In the genomic region with DNA sequence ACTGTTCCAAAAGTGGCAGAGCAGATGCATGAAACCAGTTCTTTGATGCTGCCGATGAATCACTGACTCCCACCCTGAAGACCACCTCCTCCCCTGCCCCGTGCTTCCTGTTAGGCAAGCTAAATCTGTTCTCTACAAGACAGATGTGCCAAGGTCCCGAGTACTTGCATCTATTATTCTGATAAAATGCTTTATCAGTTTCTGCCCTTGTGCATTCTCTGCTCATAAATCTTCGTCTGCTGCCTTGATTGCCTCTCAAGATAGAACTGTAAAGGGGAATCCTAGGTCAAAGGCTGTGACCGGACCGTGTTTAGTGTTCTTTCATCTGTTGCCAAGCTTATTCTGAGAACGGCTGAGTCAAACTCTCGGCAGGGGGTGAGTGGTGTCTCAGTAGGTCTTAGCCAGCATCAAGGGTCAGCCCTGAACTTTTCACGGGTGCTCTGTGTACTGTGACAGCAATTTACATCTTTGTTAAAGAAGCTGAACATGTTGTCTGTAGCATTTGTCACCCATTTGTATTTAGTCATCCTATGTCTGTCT, we compare ENCODE assay signal across 21 mouse cellular contexts. TPM values are rescaled to one million over a fixed set of nuclear protein-coding genes. Genes with fewer than 3 reads are reported as not detected.
A peak's percentile ranks its signal among the peaks of the same experiment; 100 is the strongest.
DNase-seq lines count a peak whose midpoint lies in the region; ATAC-seq and TF ChIP-seq lines count a peak whose summit lies in the region.
"Had no signal": no experiment of that assay in that cellular context is flagged by ENCODE, and none has a peak within 500 bp of the region (broad histone marks: within the 10 kb centered on the region; RNA-seq: fewer than 3 reads in every experiment).

No protein-coding gene starts in this region.

- no peak overlapping the region for H3K27ac ChIP-seq in lung, embryonic 14.5 days (ENCODE audit: low read depth)
- H3K27ac ChIP-seq: hindbrain, embryonic 15.5 days; limb, embryonic 12.5 days; liver, embryonic 14.5 days; midbrain, embryonic 12.5 days; stomach, postnatal 0 days had no signal

- H3K27me3 ChIP-seq in lung, embryonic 14.5 days (ENCODE audit: insufficient read depth, low read length): no peaks in the 10 kb centered on the region
- H3K27me3 ChIP-seq: hindbrain, embryonic 15.5 days; limb, embryonic 12.5 days; midbrain, embryonic 12.5 days had no signal

- H3K36me3 ChIP-seq in lung, embryonic 14.5 days (ENCODE audit: insufficient read depth): no peaks in the 10 kb centered on the region
- H3K36me3 ChIP-seq: hindbrain, embryonic 15.5 days; limb, embryonic 12.5 days; midbrain, embryonic 12.5 days had no signal

- H3K9ac ChIP-seq in lung, embryonic 14.5 days: no peak overlapping the region
- H3K9ac ChIP-seq: hindbrain, embryonic 15.5 days; limb, embryonic 12.5 days; liver, embryonic 14.5 days; midbrain, embryonic 12.5 days had no signal

- no peak overlapping the region for H3K4me3 ChIP-seq in lung, embryonic 14.5 days (ENCODE audit: low read depth, low read length)
- H3K4me3 ChIP-seq: hindbrain, embryonic 15.5 days; limb, embryonic 12.5 days; midbrain, embryonic 12.5 days had no signal

- no peak overlapping the region for H3K4me2 ChIP-seq in lung, embryonic 14.5 days
- H3K4me2 ChIP-seq: hindbrain, embryonic 15.5 days; limb, embryonic 12.5 days; midbrain, embryonic 12.5 days had no signal

- H3K4me1 ChIP-seq in lung, embryonic 14.5 days (ENCODE audit: insufficient read depth): no peaks in the 10 kb centered on the region
- H3K4me1 ChIP-seq: limb, embryonic 12.5 days had no signal

- WGBS in lung, embryonic 14.5 days: 19% methylated on average over 9 of the region's 9 CpGs

- no peaks in the 10 kb centered on the region for H3K9me3 ChIP-seq in lung, embryonic 14.5 days (ENCODE audit: low read depth, low read length)
- H3K9me3 ChIP-seq: hindbrain, embryonic 15.5 days; limb, embryonic 12.5 days; midbrain, embryonic 12.5 days had no signal

- no peak for TF ChIP-seq CTCF in lung, embryonic 14.5 days (IDR thresholded peaks at IDR 0.05; ENCODE audit: low read depth)

- peak; percentile 4 for DNase-seq in lung, embryonic 14.5 days
- no peak for DNase-seq in lung, postnatal 14 days
- peak; percentile 32 for DNase-seq in ZHBTc4 (ENCODE audit: low read depth, low spot score)
- DNase-seq in adrenal gland, postnatal 14 days: peak; percentile 64
- peak; percentile 65 for DNase-seq in mesoderm, embryonic 11.5 days (ENCODE audit: low read depth, low spot score)
- DNase-seq in spleen, adult 12 weeks (ENCODE audit: low spot score): no peak
- no peak for DNase-seq in cerebellum, adult 11 months
- DNase-seq: cerebellum, adult 11-12 months; cerebellum, postnatal 36 days; gastrocnemius, postnatal 14 days; kidney, adult 18-20 months; kidney, postnatal 25 days; layer of hippocampus, adult 9-11 months; right cerebral cortex, adult 18-20 months; thymus, postnatal 14 days had no signal

- no peak for ATAC-seq in lung, embryonic 14.5 days (ENCODE audit: insufficient read depth)

RNA-seq across cellular contexts. Expression of gene Fer, which starts 51.5 kb away (rescaled TPM):
- polyA plus RNA-seq in lung, embryonic 14.5 days (2014; fragmentation: Nextera tagmentation; extraction: Ambion mirVana): 32.2 and 33.0 TPM in 2 replicates
- 18.1 and 20.0 TPM in 2 replicates for total RNA-seq in adrenal gland, postnatal 14 days (2021)

RNA-seq across cellular contexts. Expression of gene A930002H24Rik, which starts 52.3 kb away (rescaled TPM):
- polyA plus RNA-seq in lung, embryonic 14.5 days (2014; fragmentation: Nextera tagmentation; extraction: Ambion mirVana): 2.9 and 3.2 TPM in 2 replicates
- total RNA-seq in adrenal gland, postnatal 14 days (2021): 0.78 and 1.5 TPM in 2 replicates
- total RNA-seq: gastrocnemius, postnatal 14 days; heart, postnatal 25 days had no signal

Comparison
In these comparisons a context has a peak if more than half of its experiments do, and no peak if none do; other contexts are left out.
1. DNase-seq: peak in lung, embryonic 14.5 days (single experiment), ZHBTc4 (single experiment), adrenal gland, postnatal 14 days (single experiment) and mesoderm, embryonic 11.5 days (single experiment); none in lung, postnatal 14 days (single experiment), spleen, adult 12 weeks (single experiment) and cerebellum, adult 11 months (single experiment).